Mouse (Mus musculus): ENCODE measurements around the gene Gch1.

DNA sequence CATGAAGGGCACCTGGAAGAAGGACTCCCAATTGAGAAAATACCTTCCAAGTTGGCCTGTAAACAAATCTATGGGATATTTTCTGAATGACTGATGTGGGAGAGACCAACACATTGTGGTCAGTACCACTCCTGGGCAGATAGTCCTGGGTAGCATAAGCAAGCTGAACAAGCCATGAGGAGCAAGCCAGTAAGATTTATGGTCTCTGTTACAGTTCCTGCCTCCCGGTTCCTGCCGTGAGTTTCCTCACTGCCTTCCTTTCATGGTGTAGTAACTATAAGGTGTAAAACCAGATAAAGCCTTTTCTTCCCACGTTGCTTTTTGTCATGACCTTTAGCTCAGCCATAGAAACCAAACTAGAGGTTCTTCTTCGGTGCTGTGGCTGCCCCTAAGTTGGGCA lies 48.1 kb upstream of the Gch1 start:
- TF ChIP-seq CTCF (IDR thresholded peaks at IDR 0.05) (no peak), EP300 (IDR thresholded peaks at IDR 0.05) (no peak)
